Mouse (Mus musculus): ENCODE data around the gene Prf1.

Gene Prf1

DNA sequence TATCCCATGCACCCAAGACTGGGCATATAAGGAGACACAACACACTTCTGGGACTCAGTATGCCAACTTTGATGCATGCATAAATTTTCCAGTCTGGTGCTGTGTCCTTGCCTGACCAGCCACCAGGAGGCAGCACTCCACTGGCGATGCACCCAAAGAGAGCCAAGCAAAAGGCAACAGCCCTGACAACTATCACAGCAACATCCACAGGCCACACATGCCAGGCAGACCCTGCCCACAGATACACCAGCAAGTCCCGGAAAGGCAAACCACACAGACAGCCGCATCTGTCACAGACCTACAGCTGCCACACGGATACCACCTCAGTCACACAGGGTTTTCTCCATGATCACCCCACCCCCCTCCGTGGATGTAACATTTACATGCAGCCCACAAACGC lies 43.9 kb downstream of the Prf1 start:
- peak; percentile 68 for DNase-seq

- DNase-seq, result no peak
Observed at GRCm38 (mm10) chr10:61342750-61343149, 45.1 kb downstream of the Prf1 start.

GRCm38 (mm10) chr10:61343950-61344349 lies 46.3 kb downstream of the Prf1 start:
- peak; percentile 46 for DNase-seq

DNA sequence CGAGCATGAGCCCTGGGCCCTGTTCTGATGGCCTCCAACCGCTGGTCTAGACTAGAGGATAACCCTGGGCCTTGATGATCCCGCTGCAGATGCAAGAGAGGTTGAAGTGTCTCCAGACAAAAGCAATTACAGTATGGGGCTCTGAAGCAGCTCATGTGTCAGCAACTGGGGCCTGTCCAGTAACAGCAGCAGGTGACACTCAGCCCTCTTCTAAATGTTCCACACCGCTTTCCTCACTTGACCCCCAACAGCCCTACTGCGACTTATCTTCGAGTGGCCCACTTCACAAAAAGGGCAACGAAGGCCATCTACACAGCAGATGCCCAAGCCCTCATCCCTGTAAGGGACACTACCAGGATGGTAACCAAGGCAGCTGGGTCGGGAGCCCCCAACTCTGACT lies 47.5 kb downstream of the Prf1 start:
- no peak for DNase-seq

- DNase-seq, result no peak
Observed at GRCm38 (mm10) chr10:61346374-61346773, 48.7 kb downstream of the Prf1 start.

DNA sequence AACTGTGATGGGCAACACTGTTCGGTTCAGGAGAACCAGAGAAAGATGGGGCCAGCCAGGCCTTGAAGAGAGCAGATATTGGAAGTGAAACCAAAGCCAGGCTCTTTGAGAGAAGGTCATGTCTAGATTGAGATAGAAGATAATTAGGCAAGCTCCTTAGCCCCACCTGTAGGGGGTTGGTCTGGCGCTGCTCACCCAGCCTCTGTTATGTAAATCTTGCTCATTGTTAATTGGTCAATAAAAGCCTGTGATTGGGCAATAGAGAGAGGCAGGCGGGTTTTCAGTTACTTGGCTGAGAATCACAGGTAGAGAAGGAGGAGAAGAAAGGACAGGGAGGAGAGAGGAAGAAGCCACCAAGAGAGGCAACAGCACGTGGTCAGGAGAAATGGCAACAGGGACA lies 53.6 kb downstream of the Prf1 start:
- DNase-seq, result no peak
